Mouse (Mus musculus) C2C12 (cell line): ENCODE results near the gene Serpinb1a.
"Not testable (repeated sequence)": the region's sequence is repeated elsewhere in the genome, so short reads cannot be mapped to it uniquely, and the experiment has no call there.

ENCODE experiments used
- CTCF ChIP-seq: IDR thresholded peaks from one replicate; pipeline ENCODE4 v1.5.1; 2011; ENCODE audit not compliant: control insufficient read depth, insufficient read depth, insufficient read length
- MAX ChIP-seq: IDR thresholded peaks from one replicate; pipeline ENCODE4 v1.6.1; 2011; ENCODE audit warnings: mild to moderate bottlenecking, control low read depth
- MYOD1 ChIP-seq: IDR thresholded peaks from one replicate; pipeline ENCODE4 v1.6.1; 2011; ENCODE audit warnings: low read depth; ENCODE audit not compliant: control insufficient read depth, insufficient read length
- USF1 ChIP-seq: IDR thresholded peaks from one replicate; pipeline ENCODE4 v1.6.1; 2011; ENCODE audit warnings: low read depth, mild to moderate bottlenecking, control low read depth, moderate library complexity

DNA sequence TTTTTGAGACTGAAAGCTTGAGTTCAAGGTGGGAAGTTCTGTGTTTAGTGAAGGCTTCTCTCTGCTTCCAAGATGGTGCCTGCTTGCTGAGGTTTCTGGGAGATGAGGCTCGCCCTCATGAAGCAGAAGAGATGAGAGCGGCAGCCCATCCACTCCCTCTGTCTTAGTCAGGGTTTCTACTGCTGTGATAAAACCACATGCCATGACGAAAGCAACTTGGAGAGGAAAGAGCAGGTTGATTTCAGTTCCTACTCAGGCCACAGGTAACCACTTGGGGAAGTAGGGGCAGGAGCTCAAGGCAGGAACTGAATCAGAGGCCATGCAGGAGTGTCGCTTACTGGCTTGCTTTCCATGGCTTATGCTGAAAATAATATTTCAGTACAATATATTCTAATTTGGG, 17.2 kb upstream of the Serpinb1a start:
- not testable (repeated sequence) for TF ChIP-seq CTCF, USF1, MAX, MYOD1
